Mouse (Mus musculus) heart, postnatal 0 days (tissue): ENCODE measurements around the gene Ulk3.

Experiments
- CTCF ChIP-seq: IDR thresholded peaks from 2 replicates; pipeline ENCODE4 v1.5.1; 2016; ENCODE audit warnings: antibody characterized with exemption, control low read depth, low read depth
- EP300 ChIP-seq: IDR thresholded peaks from 2 replicates; pipeline ENCODE4 v1.6.1; 2016; ENCODE audit warnings: antibody characterized with exemption, low read depth

GRCm38 (mm10) chr9:57547287-57547686, 42.0 kb upstream of the Ulk3 start:
- TF ChIP-seq CTCF (no peak), EP300 (no peak)
